ENCODE assay signal across 8 mouse cellular contexts in the genomic region with DNA sequence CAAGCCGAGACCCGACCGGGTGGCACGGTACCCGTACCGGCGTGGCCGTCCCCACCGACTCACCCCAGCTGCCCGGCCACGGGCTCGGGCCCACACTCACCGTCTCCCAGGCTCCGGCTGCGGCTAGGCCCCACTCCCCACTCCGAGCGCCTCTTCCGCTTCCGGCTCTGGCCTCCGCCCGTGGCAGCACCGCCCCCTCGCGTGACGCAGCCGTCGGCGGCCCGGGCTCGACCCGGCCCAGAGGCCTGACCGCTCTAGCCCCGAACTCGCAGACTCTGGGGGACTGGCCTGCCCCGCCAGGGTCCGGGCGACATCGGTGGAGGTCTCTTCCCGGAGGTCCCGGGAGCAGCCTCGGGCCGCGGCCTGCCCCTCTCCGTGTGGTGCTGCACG. TPM values are rescaled to one million over a fixed set of nuclear protein-coding genes. Genes with fewer than 3 reads are reported as not detected.
DNase-seq lines count a peak whose midpoint lies in the region; ATAC-seq lines count a peak whose summit lies in the region.

No protein-coding gene starts in this region.

- peak; percentile 95 to 97 for DNase-seq in adrenal gland, adult 18-20 months (ENCODE audit: low spot score in 2 of 2)
- DNase-seq in embryo, embryonic 10 days (ENCODE audit: low spot score): peak; percentile 96
- DNase-seq in gastrocnemius, postnatal 10 days: peak; percentile 96
- DNase-seq in induced T-regulatory cell, adult 2 months (ENCODE audit: low read depth): peak; percentile 94
- peak; percentile 89 to 97 for DNase-seq in left cerebral cortex, postnatal 10 days (ENCODE audit: extremely low spot score in 1 of 2, low spot score in 2 of 2)
- DNase-seq in right cerebral cortex, postnatal 10 days (ENCODE audit: low spot score in 2 of 2): peak; percentile 94
- DNase-seq in urinary bladder, postnatal 14 days (ENCODE audit: low spot score): peak; percentile 97

- peak; percentile 68 for ATAC-seq in megakaryocyte progenitor cell, adult 5-6 weeks (replicated peaks; ENCODE audit: poor library complexity)

- intact Hi-C loops in left cerebral cortex, postnatal 10 days (cut with DNase I): loop anchor here (5.0 kb wide), 3 partner anchors 72 to 232 kb away; a partner anchor contains a TSS

RNA-seq across cellular contexts. Expression of a gene that starts 0.7 kb away (rescaled TPM):
- 10 to 100 TPM; 63.6 to 74.9 TPM for total RNA-seq in adrenal gland, adult 18-20 months (2021)
- total RNA-seq in gastrocnemius, postnatal 10 days (2021): 10 to 100 TPM; 34.8 to 45.3 TPM
- 10 to 100 TPM; 69.6 to 88.0 TPM for total RNA-seq in left cerebral cortex, postnatal 10 days (2021)
- 32.6 and 43.0 TPM in 2 replicates for total RNA-seq in megakaryocyte progenitor cell, adult 5-6 weeks (2015)
- total RNA-seq in megakaryocyte progenitor cell, adult 5-6 weeks (2017): 36.4 and 40.8 TPM in 2 replicates

RNA-seq across cellular contexts. Expression of a gene that starts 56.6 kb away (rescaled TPM):
- 1 to 10 TPM; 7.1 to 8.7 TPM for total RNA-seq in adrenal gland, adult 18-20 months (2021)
- 1 to 10 TPM; 7.8 to 8.5 TPM for total RNA-seq in gastrocnemius, postnatal 10 days (2021)
- 10 to 100 TPM; 15.2 to 17.6 TPM for total RNA-seq in left cerebral cortex, postnatal 10 days (2021)
- 6.4 and 8.2 TPM in 2 replicates for total RNA-seq in megakaryocyte progenitor cell, adult 5-6 weeks (2015)
- total RNA-seq in megakaryocyte progenitor cell, adult 5-6 weeks (2017): 4.5 and 4.8 TPM in 2 replicates

Comparison
In these comparisons a context has a peak if more than half of its experiments do, and no peak if none do; other contexts are left out.
1. Peak in every context shown above with its lines: DNase-seq and ATAC-seq.